Mouse (Mus musculus) cerebral cortex, adult 2 months (tissue): ENCODE results near the gene Tango6.

ENCODE experiments used
- WGBS: fragments of 180-500 bp; shearing (Covaris S2); methylation state at CpG from one replicate; pipeline ENCODE4 v1.1.7; 2018; 5-methylcytosine and 5-hydroxymethylcytosine counted together

The Tango6 gene

GRCm38 (mm10) chr8:106880121-106880707 lies 197.3 kb downstream of the Tango6 start:
- WGBS, result 76% methylated on average over 8 of the region's 8 CpGs

- 96% methylated on average over 11 of the region's 11 CpGs for WGBS
Observed at GRCm38 (mm10) chr8:106884094-106884493, 201.2 kb downstream of the Tango6 start.

GRCm38 (mm10) chr8:106884826-106885400 lies 202.0 kb downstream of the Tango6 start:
- 95% methylated on average over 4 of the region's 4 CpGs for WGBS

- WGBS, result 40% methylated on average over 5 of the region's 5 CpGs
Observed at GRCm38 (mm10) chr8:106887336-106888189, 204.7 kb downstream of the Tango6 start.

GRCm38 (mm10) chr8:106888803-106889202 lies 205.9 kb downstream of the Tango6 start:
- WGBS, result 81% methylated on average over 3 of the region's 3 CpGs

- WGBS, result 1% methylated on average over 15 of the region's 15 CpGs
Observed at GRCm38 (mm10) chr8:106892210-106892805, 209.4 kb downstream of the Tango6 start.

GRCm38 (mm10) chr8:106892806-106893451 lies 210.1 kb downstream of the Tango6 start:
- 1% methylated on average over 54 of the region's 57 CpGs for WGBS

- under 1% methylated on average over 63 of the region's 63 CpGs for WGBS
Observed at GRCm38 (mm10) chr8:106893481-106894156, 210.8 kb downstream of the Tango6 start, which contains the start of gene Utp4. Gene Utp4 (plus strand): TSS chr8:106893636.

GRCm38 (mm10) chr8:106899473-106899872 lies 216.6 kb downstream of the Tango6 start:
- WGBS, result 92% methylated on average over 5 of the region's 5 CpGs
